Mouse (Mus musculus) stomach, embryonic 16.5 days (tissue): Measurements from ENCODE around the gene Bmpr1b. TPM values are rescaled to one million over a fixed set of nuclear protein-coding genes. Genes with fewer than 3 reads are reported as not detected.

Experiments
- ATAC-seq: fragments of 200-750 bp; cut with Nextera tagmentation; 2 replicates; pipeline ENCODE4 v1.8.0; 2017; ENCODE audit warnings: moderate number of reproducible peaks, moderate TSS enrichment; ENCODE audit not compliant: insufficient read depth, low FRiP score
- H3K27ac ChIP-seq: fragments of 300-500 bp; sonication (generic); 2 replicates; pipeline ENCODE4 v1.5.1; 2014; ENCODE audit warnings: low read length
- H3K27me3 ChIP-seq: fragments of 300-500 bp; sonication (generic); 2 replicates; pipeline ENCODE4 v1.6.1; 2014; ENCODE audit warnings: low read length, control low read depth, mixed read lengths; ENCODE audit not compliant: control insufficient read depth, insufficient read depth
- H3K36me3 ChIP-seq: fragments of 300-500 bp; sonication (generic); 2 replicates; pipeline ENCODE4 v1.6.1; 2014; ENCODE audit warnings: low read length; ENCODE audit not compliant: control insufficient read depth, insufficient read depth
- H3K4me1 ChIP-seq: fragments of 300-500 bp; sonication (generic); 2 replicates; pipeline ENCODE4 v1.6.1; 2014; ENCODE audit warnings: low read length, control low read depth, mixed read lengths; ENCODE audit not compliant: control insufficient read depth, insufficient read depth
- H3K4me2 ChIP-seq: fragments of 300-500 bp; sonication (generic); 2 replicates; pipeline ENCODE4 v1.6.1; 2014; ENCODE audit warnings: low read depth, low read length, mixed read lengths
- H3K4me3 ChIP-seq: fragments of 300-500 bp; sonication (generic); replicated peaks from 2 replicates; pipeline ENCODE4 v1.5.1; 2014; ENCODE audit warnings: mild to moderate bottlenecking, low read length
- H3K9ac ChIP-seq: fragments of 300-500 bp; sonication (generic); 2 replicates; pipeline ENCODE4 v1.6.1; 2014; ENCODE audit warnings: low read length
- H3K9me3 ChIP-seq: fragments of 300-500 bp; sonication (generic); replicated peaks from 2 replicates; pipeline ENCODE4 v1.6.1; 2016; ENCODE audit warnings: low read length, control low read depth; ENCODE audit not compliant: control insufficient read depth
- WGBS: fragments of 180-500 bp; shearing (Covaris S2); extraction: QIAGEN DNeasy Blood & Tissue Kit; methylation state at CpG from one replicate; pipeline ENCODE4 v1.1.7; 2014; 5-methylcytosine and 5-hydroxymethylcytosine counted together
- polyA plus RNA-seq: library from polyadenylated mRNA; unstranded; fragments of >200 nt; fragmentation: Nextera tagmentation; extraction: Ambion mirVana; gene quantifications from 2 replicates; pipeline ENCODE4 v1.2.1, GENCODE M21; 2015

Gene Bmpr1b
- polyA plus RNA-seq, 1 experiment from 2014 or later: 8.5 TPM

DNA sequence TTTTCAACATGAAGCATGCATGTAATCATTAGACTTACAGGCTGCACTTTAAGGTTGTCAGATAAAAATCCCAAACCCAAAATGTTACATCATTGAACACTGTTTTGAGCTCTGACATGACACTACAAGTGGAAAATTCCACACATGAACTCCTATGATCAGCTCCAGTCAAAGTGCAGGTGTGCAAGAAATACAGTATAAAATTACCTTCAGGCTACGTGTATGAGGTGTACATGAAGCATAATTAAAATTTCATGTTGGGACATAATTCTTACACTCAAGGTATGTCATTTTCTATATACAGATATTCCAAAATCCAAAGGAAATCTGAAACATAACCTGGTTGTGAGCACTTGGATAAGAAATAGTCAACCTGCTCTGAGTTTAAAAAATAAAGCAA is 220.7 kb downstream of the Bmpr1b start:
- no peak overlapping the region for H3K4me2 ChIP-seq
- H3K36me3 ChIP-seq: no peaks in the 10 kb centered on the region
- no peak for ATAC-seq
- H3K27me3 ChIP-seq: no peaks in the 10 kb centered on the region
- H3K9me3 ChIP-seq: no peaks in the 10 kb centered on the region
- H3K9ac ChIP-seq: no peak overlapping the region
- 79% methylated on average over 1 of the region's 1 CpGs for WGBS
- no peak overlapping the region for H3K27ac ChIP-seq
- H3K4me3 ChIP-seq: no peak overlapping the region
- H3K4me1 ChIP-seq: no peaks in the 10 kb centered on the region

DNA sequence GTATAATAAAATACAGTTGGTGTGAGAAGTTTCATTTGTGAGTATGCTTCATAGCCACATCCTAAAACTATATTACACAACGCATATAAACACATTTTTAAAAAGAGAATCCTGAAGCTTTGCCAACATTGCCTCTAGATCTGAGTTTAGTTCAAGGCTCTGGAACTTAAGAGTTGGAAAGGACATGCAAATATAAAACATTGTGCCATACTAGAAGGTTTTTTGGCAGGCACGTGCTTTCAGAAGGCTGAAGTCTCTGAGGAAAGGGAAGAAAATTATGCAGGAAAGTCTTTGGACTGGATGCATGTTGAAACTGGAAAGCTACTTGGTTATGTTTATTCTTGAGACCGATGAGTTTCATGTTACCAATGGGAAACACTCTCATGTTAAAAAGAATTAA is 221.1 kb downstream of the Bmpr1b start:
- no peak overlapping the region for H3K4me2 ChIP-seq
- no peak overlapping the region for H3K9ac ChIP-seq
- H3K36me3 ChIP-seq: no peaks in the 10 kb centered on the region
- H3K4me1 ChIP-seq: no peaks in the 10 kb centered on the region
- 56% methylated on average over 3 of the region's 3 CpGs for WGBS
- H3K27me3 ChIP-seq: no peaks in the 10 kb centered on the region
- H3K27ac ChIP-seq: no peak overlapping the region
- H3K9me3 ChIP-seq: no peaks in the 10 kb centered on the region
- H3K4me3 ChIP-seq: no peak overlapping the region
- no peak for ATAC-seq

DNA sequence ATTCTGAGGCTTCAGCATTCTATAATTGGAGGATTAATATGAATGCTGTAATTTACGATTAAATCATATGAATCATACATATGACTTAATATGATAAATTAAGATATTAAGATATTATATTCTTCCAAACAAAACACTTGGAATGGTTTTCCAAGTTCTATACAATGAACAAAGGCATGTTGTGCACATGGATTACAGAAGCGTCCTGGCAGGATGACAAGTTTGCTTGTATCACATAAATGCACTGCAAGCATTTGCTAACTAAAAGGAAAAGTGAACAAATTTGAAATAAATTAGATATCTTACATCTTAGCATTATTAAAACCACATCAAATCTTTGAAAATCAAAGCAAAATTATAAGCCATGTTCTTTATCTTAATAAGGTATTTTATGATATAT is 222.4 kb downstream of the Bmpr1b start:
- H3K9me3 ChIP-seq: no peaks in the 10 kb centered on the region
- H3K9ac ChIP-seq: no peak overlapping the region
- no peak overlapping the region for H3K4me3 ChIP-seq
- H3K27ac ChIP-seq: no peak overlapping the region
- ATAC-seq: no peak
- H3K4me2 ChIP-seq: no peak overlapping the region
- H3K27me3 ChIP-seq: no peaks in the 10 kb centered on the region
- H3K4me1 ChIP-seq: no peaks in the 10 kb centered on the region
- no peaks in the 10 kb centered on the region for H3K36me3 ChIP-seq
- WGBS: 73% methylated on average over 2 of the region's 2 CpGs

DNA sequence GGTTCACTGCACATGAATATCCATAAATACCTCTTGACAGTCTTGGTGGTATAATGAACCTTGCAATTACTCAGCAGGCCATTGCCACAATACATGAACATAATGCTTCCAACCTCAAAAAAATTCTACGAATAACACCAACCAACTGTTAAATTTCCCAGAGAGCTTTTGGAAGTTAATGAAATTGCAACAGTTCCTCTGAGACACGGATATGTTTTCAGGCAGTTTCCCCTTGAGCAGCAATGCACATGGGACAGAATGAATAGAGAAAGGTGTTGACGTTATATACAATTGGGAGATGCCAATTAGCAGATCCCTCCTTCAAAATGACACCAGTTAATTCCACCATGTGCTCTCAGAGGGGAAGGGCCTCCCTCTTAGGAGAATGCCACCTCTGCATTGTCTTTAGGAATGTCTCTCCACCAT is 225.9 kb downstream of the Bmpr1b start:
- WGBS: 86% methylated on average over 3 of the region's 3 CpGs
- no peaks in the 10 kb centered on the region for H3K9me3 ChIP-seq
- H3K9ac ChIP-seq: no peak overlapping the region
- no peak overlapping the region for H3K4me2 ChIP-seq
- no peak overlapping the region for H3K4me3 ChIP-seq
- no peaks in the 10 kb centered on the region for H3K27me3 ChIP-seq
- ATAC-seq: no peak
- no peaks in the 10 kb centered on the region for H3K36me3 ChIP-seq
- no peak overlapping the region for H3K27ac ChIP-seq
- no peaks in the 10 kb centered on the region for H3K4me1 ChIP-seq

DNA sequence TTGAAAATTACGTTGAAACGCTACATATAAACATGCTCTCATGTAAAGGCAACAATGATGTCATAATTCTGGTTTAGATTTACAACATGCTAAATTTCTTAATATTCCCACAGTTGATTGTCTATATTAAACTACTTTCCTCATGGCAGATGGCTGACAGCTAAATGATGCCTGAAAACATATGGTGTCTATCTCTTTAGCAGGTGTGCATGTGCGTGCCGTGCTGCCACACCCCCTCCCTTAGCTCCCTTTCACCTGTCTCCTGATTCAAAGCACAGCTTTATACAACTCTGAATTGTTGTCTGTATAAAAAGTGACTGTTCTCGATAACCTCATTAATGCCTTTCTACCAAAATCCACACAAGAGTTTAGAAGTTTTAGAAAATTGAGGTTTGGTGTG is 229.0 kb downstream of the Bmpr1b start:
- Histone ChIP-seq H3K4me3 (no peak overlapping the region), H3K27ac (no peak overlapping the region), H3K27me3 (no peaks in the 10 kb centered on the region), H3K4me1 (peaks cover 4% of the 10 kb centered on the region; the same call in 1 of the 2 replicates), H3K36me3 (no peaks in the 10 kb centered on the region), H3K9ac (no peak overlapping the region), H3K9me3 (no peaks in the 10 kb centered on the region), H3K4me2 (no peak overlapping the region)
- 74% methylated on average over 5 of the region's 5 CpGs for WGBS
- ATAC-seq: no peak

DNA sequence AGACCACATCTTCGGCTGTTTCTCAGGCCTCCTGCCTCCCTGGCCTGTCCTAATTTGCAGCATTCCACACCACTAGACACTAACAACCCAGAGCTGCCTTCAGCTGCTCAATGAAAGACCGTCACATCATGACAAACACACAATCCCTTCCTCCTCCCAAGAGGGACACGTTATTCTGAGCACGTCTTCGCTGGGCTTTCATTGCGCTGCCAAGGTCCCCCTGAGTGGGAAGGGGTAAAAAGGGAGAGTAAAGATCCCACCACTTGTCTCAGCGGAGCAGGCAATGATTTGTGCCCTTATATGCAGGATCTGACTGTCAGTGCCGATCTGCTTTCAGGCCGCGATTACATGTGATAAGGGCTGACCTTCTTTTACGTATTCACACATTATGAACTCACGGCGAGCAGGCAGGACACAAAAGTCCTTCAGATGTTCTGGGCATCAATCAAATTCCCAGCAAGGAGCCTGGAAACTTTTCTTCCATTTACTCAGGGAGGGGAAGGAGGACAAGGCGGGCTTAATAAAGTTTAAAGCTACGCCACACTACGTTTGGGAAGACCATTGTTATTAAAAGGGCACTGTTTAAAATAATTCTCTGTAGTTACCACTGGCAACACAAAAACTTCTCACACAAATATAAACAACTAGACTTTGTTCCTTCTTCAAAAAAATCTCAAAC is 232.5 kb downstream of the Bmpr1b start:
- no peak overlapping the region for H3K4me2 ChIP-seq
- ATAC-seq: no peak
- no peak overlapping the region for H3K4me3 ChIP-seq
- no peaks in the 10 kb centered on the region for H3K27me3 ChIP-seq
- WGBS: 31% methylated on average over 16 of the region's 16 CpGs
- peaks cover 4% of the 10 kb centered on the region; the same call in 1 of the 2 replicates for H3K4me1 ChIP-seq
- H3K36me3 ChIP-seq: no peaks in the 10 kb centered on the region
- H3K9ac ChIP-seq: peak overlapping the region; percentile 40; the same call in 1 of the 2 replicates
- no peak overlapping the region for H3K27ac ChIP-seq
- no peaks in the 10 kb centered on the region for H3K9me3 ChIP-seq

DNA sequence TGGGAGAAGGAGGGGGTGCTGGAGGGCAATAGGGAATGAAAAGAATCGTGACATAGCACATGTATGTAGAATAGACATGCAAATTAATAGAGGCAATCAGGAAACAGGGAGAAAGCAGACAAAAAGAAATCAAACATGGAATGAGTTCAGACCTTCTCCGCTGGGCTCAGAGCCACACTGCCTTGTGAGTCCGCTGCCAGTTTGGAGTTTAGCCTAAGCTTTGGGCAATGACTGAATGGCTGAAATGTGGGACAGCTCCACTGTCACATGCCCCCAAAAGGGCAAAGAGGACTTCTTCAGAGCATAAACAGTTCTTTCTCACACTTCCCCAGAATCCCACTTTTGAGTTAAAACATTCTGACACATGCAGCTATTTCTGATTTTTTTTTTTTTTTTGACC is 236.3 kb downstream of the Bmpr1b start:
- no peak overlapping the region for H3K4me2 ChIP-seq
- ATAC-seq: no peak
- no peak overlapping the region for H3K4me3 ChIP-seq
- no peak overlapping the region for H3K9ac ChIP-seq
- no peak overlapping the region for H3K27ac ChIP-seq
- no peaks in the 10 kb centered on the region for H3K9me3 ChIP-seq
- WGBS: 76% methylated on average over 3 of the region's 3 CpGs
- H3K36me3 ChIP-seq: no peaks in the 10 kb centered on the region
- peaks cover 4% of the 10 kb centered on the region; the same call in 1 of the 2 replicates for H3K4me1 ChIP-seq
- H3K27me3 ChIP-seq: no peaks in the 10 kb centered on the region

DNA sequence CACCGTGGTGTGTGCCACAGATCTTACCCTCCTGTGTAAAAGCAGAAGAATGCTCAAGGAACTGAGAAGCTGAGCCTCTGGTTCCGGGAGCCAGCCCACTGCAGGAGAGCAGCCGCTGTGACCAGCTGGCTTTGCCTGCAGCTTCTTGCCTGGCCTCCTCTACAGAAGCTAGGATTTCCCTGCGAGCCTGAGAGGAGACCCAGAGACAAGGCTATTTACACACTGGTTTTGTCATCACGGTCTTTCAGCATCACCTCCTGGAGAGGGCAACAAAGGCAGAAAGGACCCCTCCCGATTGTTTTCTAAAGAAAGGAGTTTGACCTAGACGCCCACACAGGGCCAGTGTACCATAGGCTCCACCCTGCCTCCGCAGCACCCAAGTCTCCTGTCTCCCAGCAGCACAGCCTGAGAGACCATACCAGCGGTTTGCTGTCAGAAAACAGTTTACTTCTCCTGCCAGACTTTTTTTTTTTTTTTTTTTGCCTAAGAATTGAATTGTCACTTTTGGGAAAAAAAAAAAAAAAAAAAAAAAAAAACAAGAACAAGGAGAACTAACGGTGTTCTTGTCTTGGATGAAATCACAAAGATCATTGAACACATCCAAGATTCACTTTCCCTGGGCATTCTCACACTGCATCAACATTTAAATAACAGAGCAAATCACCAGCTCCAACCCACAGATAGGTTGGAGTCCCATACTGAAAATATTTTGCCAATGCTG is 237.7 kb downstream of the Bmpr1b start:
- Histone ChIP-seq H3K27me3 (no peaks in the 10 kb centered on the region), H3K4me1 (peaks cover 2% of the 10 kb centered on the region; the same call in 1 of the 2 replicates), H3K36me3 (no peaks in the 10 kb centered on the region), H3K9ac (peak overlapping the region; percentile 20; the same call in 1 of the 2 replicates), H3K27ac (no peak overlapping the region), H3K4me2 (peak overlapping the region; percentile 47), H3K9me3 (no peaks in the 10 kb centered on the region), H3K4me3 (peak overlapping the region; percentile 6; the same call in 1 of the 2 replicates)
- 10% methylated on average over 10 of the region's 10 CpGs for WGBS
- ATAC-seq: no peak

DNA sequence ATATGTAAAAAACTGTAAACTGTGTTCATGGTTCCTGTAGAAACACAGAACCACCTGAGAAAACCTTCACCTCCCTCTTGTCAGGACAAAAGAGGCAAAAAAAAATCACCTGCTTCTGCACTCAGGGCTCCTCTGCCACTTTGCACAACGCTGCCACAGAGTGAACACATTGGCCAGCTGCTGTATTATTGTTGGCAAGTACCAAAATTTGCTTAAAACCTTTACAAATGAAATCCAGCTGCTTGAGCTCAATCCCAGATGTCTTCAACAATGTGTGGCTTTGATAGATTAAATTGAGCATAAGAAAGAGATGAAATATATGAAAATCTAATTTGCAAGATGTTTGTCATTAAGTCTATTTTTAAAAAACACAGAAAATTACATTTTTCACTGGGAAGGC is 245.8 kb downstream of the Bmpr1b start:
- no peak overlapping the region for H3K9ac ChIP-seq
- 47% methylated on average over 1 of the region's 1 CpGs for whole genome bisulfite sequencing
- no peaks in the 10 kb centered on the region for H3K36me3 ChIP-seq
- no peaks in the 10 kb centered on the region for H3K9me3 ChIP-seq
- no peak for ATAC-seq
- no peak overlapping the region for H3K4me3 ChIP-seq
- H3K4me2 ChIP-seq: no peak overlapping the region
- no peaks in the 10 kb centered on the region for H3K4me1 ChIP-seq
- H3K27ac ChIP-seq: no peak overlapping the region
- no peaks in the 10 kb centered on the region for H3K27me3 ChIP-seq
